Mouse (Mus musculus) megakaryocyte, embryonic 14.5 days (primary cell): Measurements from ENCODE around the gene Otulin.

Source experiments
- FLI1 ChIP-seq: IDR thresholded peaks from 2 replicates; pipeline ENCODE4 v1.6.1; 2012; ENCODE audit warnings: low read length, inconsistent platforms, mixed read lengths
- GATA1 ChIP-seq: IDR thresholded peaks from 3 replicates; pipeline ENCODE4 v1.6.1; 2012; ENCODE audit warnings: mixed read lengths, low read length, inconsistent platforms, borderline replicate concordance

DNA sequence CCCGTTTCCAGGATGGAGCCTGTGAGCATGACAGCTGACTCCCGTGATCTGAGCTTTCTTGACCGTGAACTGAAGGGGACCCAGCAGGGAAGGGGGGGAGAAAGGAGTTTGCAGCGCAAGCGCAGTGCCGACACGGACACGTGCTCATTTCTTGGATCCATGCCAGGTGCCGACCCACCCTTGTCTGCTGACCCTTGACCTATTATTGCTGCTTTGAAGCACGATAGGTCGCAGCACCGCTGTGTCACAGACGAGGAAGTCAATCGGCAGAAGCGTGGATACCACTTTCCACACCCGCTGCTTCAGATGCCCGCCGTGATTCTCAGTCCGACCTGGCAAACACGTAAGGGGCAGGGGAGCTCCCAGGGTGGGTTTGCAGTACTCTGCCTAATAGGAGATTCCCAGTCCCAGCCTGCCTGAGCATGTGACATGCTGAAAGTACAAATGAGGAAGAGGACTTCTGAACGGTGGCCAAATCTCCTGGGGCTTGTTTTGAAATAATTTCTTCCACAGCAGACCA is 35.0 kb upstream of the Otulin start:
- TF ChIP-seq GATA1: no peak
- TF ChIP-seq FLI1: no peak
